Mouse (Mus musculus) G1E (cell line): ENCODE measurements around the gene Hist2h4.
"Not testable (repeated sequence)": the region's sequence is repeated elsewhere in the genome, so short reads cannot be mapped to it uniquely, and the experiment has no call there.

Source experiments
- CTCF ChIP-seq: IDR thresholded peaks from 2 replicates; pipeline ENCODE4 v1.5.1; 2012; ENCODE audit warnings: low read depth, low read length, inconsistent platforms, mixed read lengths
- GATA1 ChIP-seq: IDR thresholded peaks from 2 replicates; pipeline ENCODE4 v1.6.1; 2012; ENCODE audit warnings: borderline replicate concordance, low read length, inconsistent platforms, mixed read lengths
- GATA2 ChIP-seq: IDR thresholded peaks from 2 replicates; pipeline ENCODE4 v1.6.1; 2012; ENCODE audit warnings: low read depth, low read length, inconsistent platforms, borderline replicate concordance

DNA sequence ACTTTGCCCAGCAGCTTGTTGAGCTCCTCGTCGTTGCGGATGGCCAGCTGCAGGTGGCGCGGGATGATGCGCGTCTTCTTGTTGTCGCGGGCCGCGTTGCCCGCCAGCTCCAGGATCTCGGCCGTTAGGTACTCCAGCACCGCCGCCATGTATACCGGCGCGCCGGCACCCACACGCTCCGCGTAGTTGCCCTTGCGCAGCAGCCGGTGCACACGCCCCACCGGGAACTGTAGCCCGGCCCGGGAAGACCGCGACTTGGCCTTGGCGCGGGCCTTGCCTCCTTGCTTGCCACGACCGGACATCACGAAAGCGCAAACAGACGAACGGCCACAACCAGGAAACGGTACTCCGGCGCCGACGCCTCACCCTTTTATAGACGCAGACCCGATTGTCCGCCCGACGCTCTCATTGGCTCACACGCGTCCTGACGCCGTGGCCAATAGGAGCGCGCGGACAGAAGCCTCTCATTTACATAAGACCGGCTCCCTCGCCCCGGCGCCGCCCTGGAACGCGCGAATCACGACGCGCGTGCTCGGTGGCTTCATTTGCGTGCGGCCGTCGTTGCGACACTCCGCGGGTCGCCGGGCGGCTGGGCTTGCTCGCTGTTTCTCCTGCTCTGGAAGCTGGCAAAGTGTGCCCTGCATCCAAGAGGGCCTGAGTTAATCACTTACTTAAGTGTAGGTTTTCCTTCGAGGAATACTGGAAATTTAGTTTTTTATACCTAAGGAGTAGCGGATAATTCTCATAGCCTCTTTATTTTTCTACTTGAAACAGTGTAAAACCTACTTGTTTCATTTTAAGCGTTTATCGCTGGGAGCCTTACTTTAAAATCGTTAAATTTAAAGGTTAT lies 22.9 kb downstream of the Hist2h4 start, which contains the start of gene Hist2h2aa2:
- TF ChIP-seq CTCF, GATA2, GATA1: not testable (repeated sequence)
